Mouse (Mus musculus): ENCODE results near the gene Mrgprf.

The Mrgprf gene

DNA sequence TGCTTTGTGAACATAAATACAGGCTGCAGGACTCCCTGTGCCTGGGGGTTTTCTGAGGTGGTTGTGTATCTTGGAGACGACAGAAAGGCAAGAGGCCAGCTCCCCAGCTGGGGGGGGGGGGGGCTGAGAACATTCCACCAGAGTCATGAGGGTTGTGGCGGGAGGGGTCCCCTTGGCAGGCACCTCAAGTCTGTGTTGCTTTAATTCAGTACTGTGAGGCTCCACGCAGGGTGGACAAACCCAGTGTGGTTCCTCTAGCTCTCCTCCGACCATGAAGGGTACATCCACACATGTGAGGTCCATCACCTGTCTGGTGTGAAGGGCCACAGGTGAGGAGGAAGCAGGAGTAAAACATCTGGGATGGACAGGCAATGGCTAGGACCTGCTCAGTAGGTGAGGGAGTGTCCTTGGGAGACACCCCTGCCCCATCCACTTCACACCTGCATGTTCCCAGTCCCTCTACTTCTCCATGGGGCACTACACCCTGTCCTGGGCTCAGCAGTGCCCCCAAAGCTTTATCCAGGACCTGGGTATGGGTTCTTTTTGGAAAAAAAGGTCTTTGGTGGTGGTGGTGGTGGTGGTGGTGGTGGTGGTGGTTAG is 33.9 kb downstream of the Mrgprf start:
- in situ Hi-C loops (cut with MboI; ENCODE audit: low sequenced_read_pairs) = no loop called here

GRCm38 (mm10) chr7:145335199-145335598 is 34.6 kb downstream of the Mrgprf start:
- in situ Hi-C loops (cut with MboI; ENCODE audit: low sequenced_read_pairs) = no loop called here

DNA sequence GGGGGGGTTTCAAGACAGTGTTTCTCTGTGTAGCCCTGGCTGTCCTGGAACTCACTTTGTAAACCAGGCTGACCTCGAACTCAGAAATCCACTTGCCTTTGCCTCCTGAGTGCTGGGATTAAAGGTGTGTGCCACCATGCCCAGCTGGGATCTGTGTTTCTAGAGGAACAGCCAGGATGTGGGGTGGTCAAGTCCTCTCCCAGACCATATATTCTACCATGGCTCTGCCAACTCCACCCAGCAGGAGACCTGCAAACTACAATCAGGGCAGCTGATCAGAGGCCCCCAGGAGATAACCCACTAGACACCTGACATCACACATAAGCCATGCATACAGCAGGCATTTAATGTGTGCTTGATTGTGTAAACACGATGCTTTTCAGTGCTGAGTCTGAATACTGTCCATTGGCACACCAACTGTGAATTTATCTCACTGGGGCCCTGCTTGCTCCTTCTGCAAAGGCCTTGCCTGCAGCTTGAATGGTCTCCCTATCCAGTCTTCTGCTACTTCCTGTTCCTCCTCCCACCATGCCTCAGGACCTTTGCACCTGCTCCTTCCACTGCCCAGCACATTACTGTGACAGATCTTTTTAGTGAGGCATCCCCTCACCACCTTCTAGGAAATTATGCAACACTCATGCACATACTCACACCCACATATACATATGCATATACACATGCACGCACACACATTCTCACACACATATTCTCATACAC is 35.1 kb downstream of the Mrgprf start:
- in situ Hi-C loops (cut with MboI; ENCODE audit: low sequenced_read_pairs) = no loop called here

DNA sequence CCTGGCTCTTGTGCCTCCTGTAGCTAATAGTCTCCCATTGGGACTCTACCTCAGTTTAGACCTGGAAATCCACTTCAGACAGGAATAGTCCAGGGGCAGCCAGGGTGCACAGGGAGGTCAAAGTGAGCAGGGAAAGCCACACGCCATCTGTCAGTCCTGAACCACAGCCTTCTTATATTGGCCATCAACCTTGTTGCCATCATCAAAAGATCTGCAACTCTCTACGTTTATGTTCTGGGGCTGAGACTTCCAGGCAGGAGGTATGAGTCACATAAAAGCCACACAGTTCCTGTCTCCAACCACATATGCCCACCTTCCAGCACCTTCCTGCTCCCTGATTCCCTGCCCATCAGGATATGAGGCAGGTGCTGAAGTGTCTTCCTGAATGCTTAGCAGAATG is 37.3 kb downstream of the Mrgprf start:
- in situ Hi-C loops (cut with MboI; ENCODE audit: low sequenced_read_pairs) = no loop called here

- in situ Hi-C loops (cut with MboI; ENCODE audit: low sequenced_read_pairs) = no loop called here
These were observed 39.7 kb downstream of the Mrgprf start for GRCm38 (mm10) chr7:145340248-145340904.

All from CH12F3 (cell line).